Mouse (Mus musculus): ENCODE results near the gene Usp24.

- peak; percentile 93 for TF ChIP-seq CTCF (IDR thresholded peaks at IDR 0.05; ENCODE audit: low read depth)
- TF ChIP-seq EP300 (IDR thresholded peaks at IDR 0.05; ENCODE audit: low read depth): no peak
Measured at GRCm38 (mm10) chr4:106375857-106376256, 59.8 kb downstream of the Usp24 start.
